Mouse (Mus musculus): ENCODE results near the gene Abcg5.

DNA sequence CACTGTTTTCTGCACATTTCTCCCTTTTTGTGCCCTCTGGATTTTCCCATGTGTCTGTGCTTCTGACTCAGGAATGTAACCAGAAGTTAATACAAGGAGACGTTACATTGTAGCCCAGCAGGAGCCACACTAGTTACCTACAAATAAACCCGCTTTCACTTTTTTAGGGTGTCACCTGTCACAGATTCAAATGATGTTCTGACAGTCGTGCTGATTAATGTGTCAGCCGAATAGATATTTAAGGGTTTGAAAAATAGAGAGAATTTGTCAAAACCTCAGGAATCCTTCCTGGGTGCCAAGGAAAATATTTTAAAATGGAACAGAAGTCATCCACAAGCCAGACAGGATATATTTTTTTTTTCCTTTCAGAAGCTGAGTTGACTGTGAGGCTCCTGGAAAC, 2.5 kb upstream of the Abcg5 start:
- TF ChIP-seq CTCF (IDR thresholded peaks at IDR 0.05; ENCODE audit: borderline replicate concordance, insufficient read depth, low read depth, low read length): no peak
- TF ChIP-seq POLR2A (IDR thresholded peaks at IDR 0.05; ENCODE audit: borderline replicate concordance, insufficient read depth, low read length): no peak

Measured in cerebellum, adult 2 months (tissue).